Mouse (Mus musculus) embryonic facial prominence, embryonic 11.5 days (tissue): ENCODE data around the gene Ddx56. TPM values are rescaled to one million over a fixed set of nuclear protein-coding genes. Genes with fewer than 3 reads are reported as not detected.

Experiments used
- ATAC-seq: fragments of 200-750 bp; cut with Nextera tagmentation; replicated peaks from 2 replicates; pipeline ENCODE4 v1.8.0; 2017; ENCODE audit warnings: low read depth; ENCODE audit not compliant: insufficient number of reproducible peaks, low FRiP score, low TSS enrichment
- DNase-seq: peaks from one replicate; pipeline ENCODE4 v3.0.0-alpha.2; 2015; ENCODE audit warnings: low spot score
- H3K27ac ChIP-seq: fragments of 300-500 bp; sonication (generic); replicated peaks from 2 replicates; pipeline ENCODE4 v1.5.1; 2014; ENCODE audit warnings: mild to moderate bottlenecking, low read depth, low read length, control low read depth
- H3K27me3 ChIP-seq: fragments of 300-500 bp; sonication (generic); 2 replicates; pipeline ENCODE4 v1.6.1; 2014; ENCODE audit warnings: mild to moderate bottlenecking, low read length, moderate library complexity, mixed read lengths; ENCODE audit not compliant: control insufficient read depth, insufficient read depth
- H3K36me3 ChIP-seq: fragments of 300-500 bp; sonication (generic); replicated peaks from 2 replicates; pipeline ENCODE4 v1.6.1; 2014; ENCODE audit warnings: low read depth, mild to moderate bottlenecking, low read length, moderate library complexity, mixed read lengths; ENCODE audit not compliant: control insufficient read depth, insufficient read depth
- H3K4me1 ChIP-seq: fragments of 300-500 bp; sonication (generic); 2 replicates; pipeline ENCODE4 v1.6.1; 2014; ENCODE audit warnings: low read length, mixed read lengths; ENCODE audit not compliant: control insufficient read depth, insufficient read depth
- H3K4me2 ChIP-seq: fragments of 300-500 bp; sonication (generic); 2 replicates; pipeline ENCODE4 v1.6.1; 2014; ENCODE audit warnings: low read depth, mild to moderate bottlenecking, control low read depth, low read length, moderate library complexity
- H3K4me3 ChIP-seq: fragments of 300-500 bp; sonication (generic); 2 replicates; pipeline ENCODE4 v1.5.1; 2014; ENCODE audit warnings: low read depth, low read length, control low read depth
- H3K9ac ChIP-seq: fragments of 300-500 bp; sonication (generic); replicated peaks from 2 replicates; pipeline ENCODE4 v1.6.1; 2014; ENCODE audit warnings: mild to moderate bottlenecking, control low read depth, low read length
- H3K9me3 ChIP-seq: fragments of 300-500 bp; sonication (generic); replicated peaks from 2 replicates; pipeline ENCODE4 v1.6.1; 2016; ENCODE audit warnings: mild to moderate bottlenecking, low read length, inconsistent platforms, mixed read lengths; ENCODE audit not compliant: control insufficient read depth
- WGBS: fragments of 180-500 bp; shearing (Covaris S2); extraction: QIAGEN DNeasy Blood & Tissue Kit; methylation state at CpG from one replicate; pipeline ENCODE4 v1.1.7; 2014; 5-methylcytosine and 5-hydroxymethylcytosine counted together
- polyA plus RNA-seq: library from polyadenylated mRNA; unstranded; fragments of >200 nt; fragmentation: Nextera tagmentation; extraction: Ambion mirVana; gene quantifications from 2 replicates; pipeline ENCODE4 v1.2.1, GENCODE M21; 2014

The Ddx56 gene
- polyA plus RNA-seq, 1 experiment from 2014 or later = 109 TPM

DNA sequence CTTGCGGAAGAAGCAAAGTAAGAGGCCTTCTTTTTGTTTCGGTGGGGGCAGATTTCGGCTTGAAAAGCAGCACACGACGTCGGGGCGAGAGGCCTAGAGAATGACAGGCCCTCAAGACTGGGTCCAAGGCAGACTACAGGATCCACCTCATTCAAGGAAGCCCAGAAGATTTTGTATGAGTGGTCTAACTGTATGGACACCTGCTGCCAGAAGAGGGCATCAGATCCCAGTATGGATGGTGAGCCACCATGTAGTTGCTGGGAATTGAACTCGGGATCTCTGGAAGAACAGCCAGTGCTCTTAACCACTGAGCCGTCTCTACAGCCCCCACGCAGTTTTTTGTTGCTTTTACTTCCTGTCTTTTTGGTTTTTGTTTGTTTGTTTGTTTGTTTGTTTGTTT, 45.4 kb downstream of the Ddx56 start:
- Histone ChIP-seq H3K27ac (no peak overlapping the region), H3K36me3 (no peaks in the 10 kb centered on the region), H3K9me3 (no peaks in the 10 kb centered on the region), H3K27me3 (no peaks in the 10 kb centered on the region), H3K9ac (no peak overlapping the region), H3K4me3 (no peak overlapping the region), H3K4me2 (no peak overlapping the region), H3K4me1 (no peaks in the 10 kb centered on the region)
- DNase-seq (no peak), ATAC-seq (no peak)
- 92% methylated on average over 10 of the region's 10 CpGs for WGBS

DNA sequence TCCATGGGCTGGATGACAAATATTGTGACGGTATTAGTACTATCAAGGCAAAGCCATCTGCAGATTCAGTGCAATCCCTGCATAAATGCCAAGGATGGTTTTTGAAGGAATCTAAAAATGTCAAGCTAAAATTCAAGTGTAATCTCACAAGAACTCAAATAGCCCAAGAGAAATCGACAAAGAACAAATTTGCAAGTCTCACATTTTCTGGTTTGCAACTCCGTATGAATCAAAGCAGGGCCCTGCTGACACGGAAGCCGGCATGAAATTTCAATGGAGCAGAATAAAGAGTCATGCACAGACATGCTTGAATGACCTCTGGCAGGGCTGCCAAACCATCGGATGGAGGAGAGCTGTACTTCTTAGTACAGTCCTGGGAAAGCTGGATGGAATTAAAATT, 47.6 kb downstream of the Ddx56 start:
- no peak overlapping the region for H3K4me2 ChIP-seq
- no peaks in the 10 kb centered on the region for H3K27me3 ChIP-seq
- 83% methylated on average over 6 of the region's 6 CpGs for WGBS
- no peak overlapping the region for H3K9ac ChIP-seq
- DNase-seq (no peak), ATAC-seq (no peak)
- no peak overlapping the region for H3K4me3 ChIP-seq
- no peaks in the 10 kb centered on the region for H3K4me1 ChIP-seq
- no peak overlapping the region for H3K27ac ChIP-seq
- no peaks in the 10 kb centered on the region for H3K36me3 ChIP-seq
- H3K9me3 ChIP-seq = no peaks in the 10 kb centered on the region

DNA sequence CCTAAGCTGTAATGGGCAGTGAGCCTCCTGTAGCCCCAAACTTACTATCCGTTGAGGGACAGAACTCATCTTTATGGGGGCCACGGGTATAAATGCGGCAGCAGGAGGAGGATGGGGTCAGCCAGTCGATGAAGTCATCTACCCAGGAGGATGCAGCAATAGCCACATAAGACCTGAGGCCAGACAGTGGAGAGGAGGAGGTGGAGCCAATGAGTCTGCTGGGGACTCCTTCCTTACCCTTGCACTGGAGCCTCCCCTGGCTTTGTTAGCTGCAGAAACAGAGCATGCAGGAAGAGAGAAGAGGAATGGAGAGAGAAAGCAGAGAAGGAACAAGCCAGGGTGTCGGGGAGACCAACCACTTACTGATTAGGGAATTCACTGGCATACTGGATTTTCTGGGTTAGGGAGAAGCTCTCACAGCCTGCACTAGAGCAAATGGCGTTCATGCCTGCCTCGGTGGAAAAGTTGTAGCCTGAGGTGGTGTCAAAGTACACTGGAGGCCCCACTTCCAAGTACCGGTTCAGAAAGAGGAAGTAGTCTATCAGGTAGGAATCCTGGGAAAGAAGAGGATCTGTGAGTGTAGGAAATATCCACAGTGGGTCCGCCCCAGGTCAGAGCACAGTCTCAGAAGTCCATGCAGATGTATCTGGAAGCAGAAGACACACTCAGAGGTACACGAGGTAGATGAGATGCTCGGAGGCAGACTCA, 49.2 kb downstream of the Ddx56 start:
- ATAC-seq (no peak), DNase-seq (no peak)
- H3K4me1 ChIP-seq = no peaks in the 10 kb centered on the region
- H3K27me3 ChIP-seq = no peaks in the 10 kb centered on the region
- no peak overlapping the region for H3K4me2 ChIP-seq
- WGBS = 77% methylated on average over 11 of the region's 11 CpGs
- no peak overlapping the region for H3K4me3 ChIP-seq
- no peaks in the 10 kb centered on the region for H3K9me3 ChIP-seq
- H3K27ac ChIP-seq = no peak overlapping the region
- H3K9ac ChIP-seq = no peak overlapping the region
- H3K36me3 ChIP-seq = no peaks in the 10 kb centered on the region

DNA sequence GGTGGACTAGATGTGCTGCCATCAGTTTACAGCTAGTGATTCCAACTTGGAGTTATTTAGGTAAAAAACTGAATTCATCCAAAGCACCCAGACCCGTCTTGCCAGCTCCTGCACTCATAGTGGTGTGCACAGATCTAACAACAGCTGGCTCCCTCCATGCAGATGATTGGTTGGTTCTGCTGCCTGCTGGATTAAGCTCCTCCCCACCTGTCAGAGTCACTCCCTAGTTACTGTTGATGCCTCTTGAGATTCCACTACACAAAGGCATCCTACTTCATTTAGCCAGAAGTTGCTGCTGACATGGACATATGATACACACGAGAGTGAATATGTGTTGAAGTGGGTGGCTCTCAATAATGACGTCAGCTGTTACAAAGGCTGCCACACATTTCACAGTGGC, 50.7 kb downstream of the Ddx56 start:
- WGBS = 60% methylated on average over 3 of the region's 3 CpGs
- Histone ChIP-seq H3K4me3 (no peak overlapping the region), H3K4me2 (no peak overlapping the region), H3K27ac (no peak overlapping the region), H3K36me3 (no peaks in the 10 kb centered on the region), H3K4me1 (no peaks in the 10 kb centered on the region), H3K9ac (no peak overlapping the region), H3K9me3 (no peaks in the 10 kb centered on the region), H3K27me3 (no peaks in the 10 kb centered on the region)
- ATAC-seq (no peak), DNase-seq (peak; percentile 1)

Other genes starting within 250 kb of the Ddx56 start
- 1.6 and 1.7 TPM in 2 replicates for gene Camk2b, start 201.4 kb downstream of the Ddx56 start, polyA plus RNA-seq
- gene A730071L15Rik, start 67.7 kb downstream of the Ddx56 start, polyA plus RNA-seq = 0.36 and 0.61 TPM in 2 replicates
- 41.7 and 43.0 TPM in 2 replicates for gene Nudcd3, start 67.4 kb downstream of the Ddx56 start, polyA plus RNA-seq
- gene Npc1l1, start 37.6 kb downstream of the Ddx56 start, polyA plus RNA-seq = not detected in 2 replicates
- 131 and 135 TPM in 2 replicates for gene Tmed4, start 7.1 kb upstream of the Ddx56 start, polyA plus RNA-seq
- 75.3 and 82.5 TPM in 2 replicates for gene Ogdh, start 23.9 kb upstream of the Ddx56 start, polyA plus RNA-seq
- 9.0 and 9.6 TPM in 2 replicates for gene Zmiz2, start 121.3 kb upstream of the Ddx56 start, polyA plus RNA-seq
- gene Ppia, start 147.7 kb upstream of the Ddx56 start, polyA plus RNA-seq = 5,819 and 6,203 TPM in 2 replicates
- gene H2afv, start 176.7 kb upstream of the Ddx56 start, polyA plus RNA-seq = 853 and 854 TPM in 2 replicates
- gene Purb, start 208.1 kb upstream of the Ddx56 start, polyA plus RNA-seq = 14.8 and 15.8 TPM in 2 replicates